17 mouse cellular contexts compared by ENCODE assay signal in the genomic region with DNA sequence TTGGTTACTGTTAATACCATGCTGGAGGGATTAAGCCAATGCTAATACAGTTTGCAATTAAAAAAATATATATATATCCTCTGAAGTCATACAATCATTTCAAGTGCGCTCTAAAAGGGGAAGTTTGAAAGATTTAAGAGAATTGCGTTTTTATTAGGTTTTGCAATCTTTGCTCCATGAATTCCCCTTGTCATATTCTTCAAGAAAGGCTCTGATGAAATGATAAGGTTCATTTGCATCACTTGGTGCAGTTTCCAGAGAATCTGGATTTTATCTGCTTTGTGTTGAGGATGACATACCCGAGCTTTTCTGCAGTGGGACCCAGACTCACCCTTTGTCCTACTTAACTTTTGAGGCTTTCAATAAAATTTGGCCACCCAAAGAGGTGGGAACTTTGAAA.
"Had no signal": no experiment of that assay in that cellular context is flagged by ENCODE, and none has a peak within 500 bp of the region (broad histone marks: within the 10 kb centered on the region; RNA-seq: fewer than 3 reads in every experiment).

No protein-coding gene starts in this region.

- H3K4me1 ChIP-seq: kidney, embryonic 15.5 days; liver, embryonic 13.5 days; midbrain, embryonic 10.5 days; midbrain, embryonic 13.5 days had no signal

- H3K4me2 ChIP-seq: kidney, embryonic 15.5 days; liver, embryonic 13.5 days; lung, embryonic 14.5 days; midbrain, embryonic 13.5 days had no signal

- H3K9ac ChIP-seq: kidney, embryonic 15.5 days; liver, embryonic 13.5 days; lung, embryonic 14.5 days; midbrain, embryonic 13.5 days had no signal

- H3K27me3 ChIP-seq: kidney, embryonic 15.5 days; liver, embryonic 13.5 days; megakaryocyte, embryonic 14.5 days; midbrain, embryonic 13.5 days had no signal

- H3K27ac ChIP-seq: kidney, embryonic 15.5 days; layer of hippocampus, adult 2 months; left cerebral cortex, adult 2 months; liver, embryonic 13.5 days; midbrain, embryonic 10.5 days; midbrain, embryonic 13.5 days had no signal

- ATAC-seq: intestine, embryonic 16.5 days; midbrain, embryonic 13.5 days; midbrain, embryonic 16.5 days had no signal

- H3K9me3 ChIP-seq: liver, embryonic 13.5 days; midbrain, embryonic 10.5 days had no signal

- H3K4me3 ChIP-seq: kidney, embryonic 15.5 days; layer of hippocampus, adult 2 months; left cerebral cortex, adult 2 months; liver, embryonic 13.5 days; megakaryocyte, embryonic 14.5 days; midbrain, embryonic 10.5 days; midbrain, embryonic 13.5 days had no signal

- DNase-seq: kidney, adult 18-20 months; kidney, postnatal 14 days; layer of hippocampus, postnatal 36 days; liver, embryonic 13.5 days; lung, embryonic 14.5 days; lung, postnatal 10 days; lung, postnatal 36 days; thymus, adult 18-20 months; thymus, postnatal 14 days had no signal

- H3K36me3 ChIP-seq: kidney, embryonic 15.5 days; liver, embryonic 13.5 days; midbrain, embryonic 10.5 days; midbrain, embryonic 13.5 days had no signal
